Mouse (Mus musculus) CD8-positive naive resting alpha-beta T cell, adult 2 months (primary cell): ENCODE data around the gene Slc25a13.
"Not testable (repeated sequence)": the region's sequence is repeated elsewhere in the genome, so short reads cannot be mapped to it uniquely, and the experiment has no call there.

Experiments used
- DNase-seq, 2 experiments: peaks; one replicate each; pipeline ENCODE4 v3.0.0; 2022; ENCODE audit warnings: low read depth in 2 of 2, low spot score in 2 of 2

Gene Slc25a13

GRCm38 (mm10) chr6:6205599-6206165, 11.3 kb downstream of the Slc25a13 start:
- no peak for DNase-seq

GRCm38 (mm10) chr6:6202451-6202850, 14.5 kb downstream of the Slc25a13 start:
- DNase-seq: no peak

GRCm38 (mm10) chr6:6201977-6202376, 15.0 kb downstream of the Slc25a13 start:
- no peak for DNase-seq

- DNase-seq: no peak
These were observed 17.7 kb downstream of the Slc25a13 start for GRCm38 (mm10) chr6:6199138-6199870.

GRCm38 (mm10) chr6:6198056-6198455, 18.9 kb downstream of the Slc25a13 start:
- DNase-seq: not testable (repeated sequence)

GRCm38 (mm10) chr6:6197339-6197738, 19.6 kb downstream of the Slc25a13 start:
- no peak for DNase-seq

GRCm38 (mm10) chr6:6196527-6196926, 20.4 kb downstream of the Slc25a13 start:
- no peak for DNase-seq

GRCm38 (mm10) chr6:6194831-6195230, 22.1 kb downstream of the Slc25a13 start:
- no peak for DNase-seq

- no peak for DNase-seq
These were observed 23.1 kb downstream of the Slc25a13 start for GRCm38 (mm10) chr6:6193906-6194305.

- no peak for DNase-seq
These were observed 24.6 kb downstream of the Slc25a13 start for GRCm38 (mm10) chr6:6192413-6192812.

- DNase-seq: no peak
These were observed 25.2 kb downstream of the Slc25a13 start for GRCm38 (mm10) chr6:6191596-6192337.

GRCm38 (mm10) chr6:6188970-6189369, 28.0 kb downstream of the Slc25a13 start:
- no peak for DNase-seq

- no peak for DNase-seq
These were observed 30.5 kb downstream of the Slc25a13 start for GRCm38 (mm10) chr6:6186468-6186867.

- no peak for DNase-seq
These were observed 31.3 kb downstream of the Slc25a13 start for GRCm38 (mm10) chr6:6185735-6186068.

GRCm38 (mm10) chr6:6184921-6185734, 31.8 kb downstream of the Slc25a13 start:
- no peak for DNase-seq

- DNase-seq: no peak
These were observed 33.4 kb downstream of the Slc25a13 start for GRCm38 (mm10) chr6:6183601-6184000.

- no peak for DNase-seq
These were observed 34.8 kb downstream of the Slc25a13 start for GRCm38 (mm10) chr6:6182191-6182590.

- not testable (repeated sequence) for DNase-seq
These were observed 38.6 kb downstream of the Slc25a13 start for GRCm38 (mm10) chr6:6178341-6178740.

GRCm38 (mm10) chr6:6175350-6175971, 41.5 kb downstream of the Slc25a13 start:
- DNase-seq: no peak

- DNase-seq: no peak
These were observed 42.9 kb downstream of the Slc25a13 start for GRCm38 (mm10) chr6:6173935-6174561.
